Mouse (Mus musculus) midbrain, postnatal 0 days (tissue): ENCODE data around the gene Sh2d5. TPM values are rescaled to one million over a fixed set of nuclear protein-coding genes. Genes with fewer than 3 reads are reported as not detected.

Experiments used
- ATAC-seq: fragments of 200-750 bp; cut with Nextera tagmentation; 2 replicates; pipeline ENCODE4 v1.8.0; 2017; ENCODE audit warnings: moderate number of reproducible peaks, mild to moderate bottlenecking, moderate TSS enrichment, moderate library complexity; ENCODE audit not compliant: low FRiP score
- DNase-seq: peaks from one replicate; pipeline ENCODE4 v3.0.0-alpha.2; 2015; ENCODE audit warnings: low spot score
- H3K27ac ChIP-seq: fragments of 300-500 bp; sonication (generic); 2 replicates; pipeline ENCODE4 v1.5.1; 2014; ENCODE audit warnings: low read depth, mild to moderate bottlenecking, low read length, mixed read lengths
- H3K27me3 ChIP-seq: fragments of 300-500 bp; sonication (generic); 2 replicates; pipeline ENCODE4 v1.6.1; 2014; ENCODE audit warnings: low read length, control low read depth, mixed read lengths; ENCODE audit not compliant: insufficient read depth
- H3K36me3 ChIP-seq: fragments of 300-500 bp; sonication (generic); 2 replicates; pipeline ENCODE4 v1.6.1; 2014; ENCODE audit warnings: low read length, control low read depth, mixed read lengths; ENCODE audit not compliant: insufficient read depth
- H3K4me1 ChIP-seq: fragments of 300-500 bp; sonication (generic); 2 replicates; pipeline ENCODE4 v1.6.1; 2014; ENCODE audit warnings: mild to moderate bottlenecking, control low read depth, antibody characterized with exemption, low read length, mixed read lengths; ENCODE audit not compliant: insufficient read depth
- H3K4me2 ChIP-seq: fragments of 300-500 bp; sonication (generic); 2 replicates; pipeline ENCODE4 v1.6.1; 2014; ENCODE audit warnings: low read depth, mild to moderate bottlenecking, low read length, mixed read lengths; ENCODE audit not compliant: poor library complexity, severe bottlenecking
- H3K4me3 ChIP-seq: fragments of 300-500 bp; sonication (generic); 2 replicates; pipeline ENCODE4 v1.5.1; 2014; ENCODE audit warnings: low read depth, mild to moderate bottlenecking, low read length, moderate library complexity
- H3K9ac ChIP-seq: fragments of 300-500 bp; sonication (generic); replicated peaks from 2 replicates; pipeline ENCODE4 v1.6.1; 2014; ENCODE audit warnings: mild to moderate bottlenecking, low read length, moderate library complexity, mixed read lengths; ENCODE audit not compliant: poor library complexity, severe bottlenecking
- H3K9me3 ChIP-seq: fragments of 300-500 bp; sonication (generic); 2 replicates; pipeline ENCODE4 v1.6.1; 2016; ENCODE audit warnings: low read length, control low read depth
- CTCF ChIP-seq: IDR thresholded peaks from 2 replicates; pipeline ENCODE4 v1.5.1; 2016; ENCODE audit warnings: antibody characterized with exemption, mild to moderate bottlenecking
- WGBS: fragments of 180-500 bp; shearing (Covaris S2); extraction: QIAGEN DNeasy Blood & Tissue Kit; methylation state at CpG from one replicate; pipeline ENCODE4 v1.1.7; 2014; 5-methylcytosine and 5-hydroxymethylcytosine counted together
- polyA plus RNA-seq: library from polyadenylated mRNA; unstranded; fragments of >200 nt; fragmentation: Nextera tagmentation; extraction: Ambion mirVana; gene quantifications from 2 replicates; pipeline ENCODE4 v1.2.1, GENCODE M21; 2015
- total RNA-seq: library from RNA; depleted of rRNA; stranded (reverse); fragments of >200 nt; gene quantifications from 2 replicates; pipeline ENCODE4 v1.2.3, GENCODE M21; 2014; rRNA removed

Gene Sh2d5
- 23.8 and 29.8 TPM in 2 replicates for total RNA-seq
- polyA plus RNA-seq: 18.4 and 19.2 TPM in 2 replicates

GRCm38 (mm10) chr4:138250088-138250960 is at the start of gene Sh2d5, which contains the start of gene Kif17:
TSS of gene Sh2d5 (plus strand) at chr4:138250403.
TSS of gene Kif17 (plus strand) at chr4:138250435.
- peak; percentile 92 for DNase-seq
- peak within 1 kb of the TSS; percentile 55 for H3K27ac ChIP-seq

GRCm38 (mm10) chr4:138200769-138201168 is 49.4 kb upstream of the Sh2d5 start:
- peaks cover 66% of the 10 kb centered on the region for H3K36me3 ChIP-seq
- no peak for ATAC-seq
- no peak for DNase-seq
- TF ChIP-seq CTCF: no peak
- no peak overlapping the region for H3K4me2 ChIP-seq
- H3K27ac ChIP-seq: no peak overlapping the region
- H3K9ac ChIP-seq: no peak overlapping the region
- no peak overlapping the region for H3K4me3 ChIP-seq
- 95% methylated on average over 3 of the region's 3 CpGs for WGBS
- no peaks in the 10 kb centered on the region for H3K27me3 ChIP-seq
- H3K9me3 ChIP-seq: no peaks in the 10 kb centered on the region
- no peaks in the 10 kb centered on the region for H3K4me1 ChIP-seq

More at GRCm38 (mm10) chr4:138250088-138250960, at the start of gene Sh2d5, which contains the start of gene Kif17:
- H3K4me3 ChIP-seq: peak within 1 kb of the TSS; percentile 61
- under 1% methylated on average over 49 of the region's 74 CpGs for WGBS
- peak within 1 kb of the TSS; percentile 81 for H3K4me2 ChIP-seq
- peaks cover 1% of the 10 kb centered on the region; the same call in 1 of the 2 replicates for H3K36me3 ChIP-seq
- peak; percentile 94 for ATAC-seq
- no peaks in the 10 kb centered on the region for H3K9me3 ChIP-seq
- no peaks in the 10 kb centered on the region for H3K27me3 ChIP-seq
- H3K4me1 ChIP-seq: peaks cover 15% of the 10 kb centered on the region
- no peak for TF ChIP-seq CTCF
- peak within 1 kb of the TSS; percentile 70 for H3K9ac ChIP-seq

- TF ChIP-seq CTCF: no peak
- no peak overlapping the region for H3K9ac ChIP-seq
- DNase-seq (no peak), ATAC-seq (no peak)
- whole genome bisulfite sequencing: 82% methylated on average over 9 of the region's 9 CpGs
- no peaks in the 10 kb centered on the region for H3K4me1 ChIP-seq
- no peaks in the 10 kb centered on the region for H3K9me3 ChIP-seq
- H3K36me3 ChIP-seq: peaks cover 60% of the 10 kb centered on the region
- H3K4me3 ChIP-seq: no peak overlapping the region
- H3K27ac ChIP-seq: no peak overlapping the region
- no peaks in the 10 kb centered on the region for H3K27me3 ChIP-seq
- no peak overlapping the region for H3K4me2 ChIP-seq
Measured at GRCm38 (mm10) chr4:138201696-138202095, 48.5 kb upstream of the Sh2d5 start.

- TF ChIP-seq CTCF: no peak
- ATAC-seq (no peak), DNase-seq (no peak)
- no peaks in the 10 kb centered on the region for H3K9me3 ChIP-seq
- H3K4me3 ChIP-seq: no peak overlapping the region
- no peak overlapping the region for H3K27ac ChIP-seq
- H3K4me2 ChIP-seq: no peak overlapping the region
- H3K4me1 ChIP-seq: no peaks in the 10 kb centered on the region
- peaks cover 32% of the 10 kb centered on the region for H3K36me3 ChIP-seq
- no peak overlapping the region for H3K9ac ChIP-seq
- H3K27me3 ChIP-seq: no peaks in the 10 kb centered on the region
- WGBS: 95% methylated on average over 5 of the region's 5 CpGs
Measured at GRCm38 (mm10) chr4:138210116-138210515, 40.1 kb upstream of the Sh2d5 start.

- Histone ChIP-seq H3K4me2 (no peak overlapping the region), H3K4me3 (no peak overlapping the region), H3K36me3 (peaks cover 12% of the 10 kb centered on the region), H3K9ac (no peak overlapping the region), H3K27me3 (no peaks in the 10 kb centered on the region), H3K9me3 (no peaks in the 10 kb centered on the region), H3K4me1 (peaks cover 7% of the 10 kb centered on the region), H3K27ac (no peak overlapping the region)
- TF ChIP-seq CTCF: no peak
- 93% methylated on average over 3 of the region's 3 CpGs for WGBS
- ATAC-seq (no peak), DNase-seq (no peak)
Measured at GRCm38 (mm10) chr4:138213861-138214260, 36.3 kb upstream of the Sh2d5 start.

GRCm38 (mm10) chr4:138215671-138216199 is 34.5 kb upstream of the Sh2d5 start:
- peak; percentile 9 for DNase-seq

More at GRCm38 (mm10) chr4:138215671-138216199, 34.5 kb upstream of the Sh2d5 start:
- Histone ChIP-seq H3K27me3 (no peaks in the 10 kb centered on the region), H3K9ac (peak overlapping the region; percentile 96), H3K4me3 (peak overlapping the region; percentile 93), H3K36me3 (no peaks in the 10 kb centered on the region; the same call in 1 of the 2 replicates), H3K9me3 (no peaks in the 10 kb centered on the region), H3K4me1 (peaks cover 7% of the 10 kb centered on the region), H3K4me2 (peak overlapping the region; percentile 78), H3K27ac (peak overlapping the region; percentile 100)
- TF ChIP-seq CTCF: no peak
- WGBS: 33% methylated on average over 13 of the region's 13 CpGs
- no peak for ATAC-seq
